Mouse (Mus musculus) heart, adult 2 months (tissue): ENCODE measurements around the gene Foxp1. TPM values are rescaled to one million over a fixed set of nuclear protein-coding genes. Genes with fewer than 3 reads are reported as not detected.

ENCODE experiments used
- DNase-seq, 2 experiments: peaks; one replicate each; pipeline ENCODE4 v3.0.0; 2021
- H3K27ac ChIP-seq: fragments of 200-600 bp; 2 replicates; pipeline ENCODE4 v1.8.1; 2022
- H3K27me3 ChIP-seq: fragments of 200-500 bp; 2 replicates; pipeline ENCODE4 v1.6.1; 2012; ENCODE audit warnings: mild to moderate bottlenecking, low read length, inconsistent platforms, mixed read lengths; ENCODE audit not compliant: control insufficient read depth, insufficient read depth
- H3K36me3 ChIP-seq: fragments of 200-500 bp; 2 replicates; pipeline ENCODE4 v1.6.1; 2012; ENCODE audit warnings: low read length, inconsistent platforms; ENCODE audit not compliant: control insufficient read depth, insufficient read depth
- H3K4me1 ChIP-seq: fragments of 200-500 bp; 2 replicates; pipeline ENCODE4 v1.6.1; 2011; ENCODE audit warnings: low read length; ENCODE audit not compliant: control insufficient read depth, insufficient read depth
- H3K4me3 ChIP-seq: fragments of 200-600 bp; 2 replicates; pipeline ENCODE4 v1.8.1; 2022
- H3K79me2 ChIP-seq: fragments of 200-500 bp; replicated peaks from 2 replicates; pipeline ENCODE4 v1.6.1; 2012; ENCODE audit warnings: mild to moderate bottlenecking, inconsistent platforms, low read length, moderate library complexity, mixed read lengths; ENCODE audit not compliant: control insufficient read depth, insufficient read depth
- H3K9ac ChIP-seq: fragments of 200-500 bp; 2 replicates; pipeline ENCODE4 v1.6.1; 2012; ENCODE audit warnings: low read depth, mild to moderate bottlenecking, control low read depth, inconsistent platforms, low read length, mixed read lengths
- CTCF ChIP-seq: fragments of 200-600 bp; IDR thresholded peaks from 2 replicates; pipeline ENCODE4 v1.8.1; 2022; ENCODE audit warnings: antibody characterized with exemption, mild to moderate bottlenecking, moderate library complexity
- EP300 ChIP-seq: fragments of 200-500 bp; IDR thresholded peaks from 2 replicates; pipeline ENCODE4 v1.6.1; 2011; ENCODE audit warnings: low read depth, low read length, control low read depth; ENCODE audit not compliant: insufficient read depth
- POLR2A ChIP-seq: fragments of 200-500 bp; IDR thresholded peaks from 2 replicates; pipeline ENCODE4 v1.6.1; 2011; ENCODE audit warnings: mild to moderate bottlenecking, low read depth, low read length, control low read depth; ENCODE audit not compliant: insufficient read depth
- WGBS: fragments of 180-500 bp; shearing (Covaris S2); methylation state at CpG from one replicate; pipeline ENCODE4 v1.1.7; 2018; 5-methylcytosine and 5-hydroxymethylcytosine counted together
- intact Hi-C: fragments of 180-260 bp; cut with DNase I; formaldehyde crosslinking; loops from one replicate; pipeline ENCODE4 v1.15.1; 2025
- polyA plus RNA-seq: library from polyadenylated mRNA; depleted of rRNA; stranded (reverse); fragments of >200 nt; gene quantifications from 2 replicates; pipeline ENCODE4 v1.2.3, GENCODE M21; 2012
- total RNA-seq, 2 experiments: library from RNA; stranded (reverse); gene quantifications; 2 replicates each; pipeline ENCODE4 v1.2.3; 2021

The Foxp1 gene
- total and polyA plus RNA-seq, 3 experiments, result 22.9 to 31.6 (median 26.4) TPM

DNA sequence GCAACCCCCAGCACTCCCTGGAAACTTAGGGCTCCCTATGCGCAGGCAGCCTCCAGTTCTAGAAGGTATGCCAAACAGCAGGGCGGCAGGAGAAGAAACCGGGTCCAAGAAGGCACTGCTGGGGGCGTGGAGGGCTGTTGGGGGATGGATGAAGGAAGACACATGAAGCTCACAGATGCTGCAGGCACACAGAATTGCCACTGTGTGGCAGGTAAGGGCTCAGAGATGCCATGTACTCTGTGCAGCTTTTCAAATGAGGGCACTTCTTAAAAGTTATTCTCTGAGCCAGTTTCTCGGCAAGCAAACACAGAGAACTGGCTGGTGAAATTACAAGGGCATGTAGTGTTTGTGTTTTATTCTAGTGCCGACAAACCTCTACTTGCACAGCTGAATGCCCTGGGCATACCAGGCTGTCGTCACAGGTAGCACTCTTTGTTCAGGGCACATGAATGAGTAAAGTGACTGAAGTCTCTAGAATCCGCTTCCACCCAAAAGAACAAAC lies 330.8 kb downstream of the Foxp1 start:
- intact Hi-C loops, result no loop called here
- H3K4me3 ChIP-seq, result no peak overlapping the region
- WGBS, result 86% methylated on average over 8 of the region's 8 CpGs
- H3K9ac ChIP-seq, result no peak overlapping the region
- no peaks in the 10 kb centered on the region; the same call in 1 of the 2 replicates for H3K4me1 ChIP-seq
- no peaks in the 10 kb centered on the region for H3K27me3 ChIP-seq
- no peak overlapping the region for H3K27ac ChIP-seq
- no peaks in the 10 kb centered on the region for H3K79me2 ChIP-seq
- H3K36me3 ChIP-seq, result no peaks in the 10 kb centered on the region
- no peak for TF ChIP-seq CTCF
- TF ChIP-seq POLR2A, result no peak
- TF ChIP-seq EP300, result no peak
- no peak for DNase-seq

GRCm38 (mm10) chr6:99191041-99191635 lies 331.4 kb downstream of the Foxp1 start:
- Histone ChIP-seq H3K36me3 (no peaks in the 10 kb centered on the region), H3K27me3 (no peaks in the 10 kb centered on the region), H3K4me1 (no peaks in the 10 kb centered on the region; the same call in 1 of the 2 replicates), H3K27ac (no peak overlapping the region), H3K4me3 (no peak overlapping the region), H3K79me2 (no peaks in the 10 kb centered on the region), H3K9ac (no peak overlapping the region)
- TF ChIP-seq EP300 (no peak), POLR2A (no peak), CTCF (no peak)
- 86% methylated on average over 12 of the region's 12 CpGs for WGBS
- intact Hi-C loops, result no loop called here
- no peak for DNase-seq

DNA sequence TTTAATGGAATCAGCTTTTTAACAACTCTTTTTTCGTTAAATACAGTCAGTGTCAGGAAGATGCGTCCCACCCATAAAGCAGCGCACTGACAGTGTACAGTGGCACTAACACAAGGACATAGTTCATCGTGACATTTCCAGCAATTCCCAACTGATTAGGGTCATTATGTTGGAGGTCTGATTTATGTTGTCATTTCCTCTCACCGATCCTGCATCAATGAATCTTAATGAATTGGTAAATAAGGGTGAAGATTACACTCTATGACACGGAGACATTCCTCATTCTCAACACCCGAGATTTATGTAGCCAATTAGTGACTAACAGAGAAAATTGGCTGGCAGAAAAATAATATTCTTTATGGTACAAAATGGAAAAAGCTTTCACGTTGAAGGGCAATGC lies 332.6 kb downstream of the Foxp1 start:
- Histone ChIP-seq H3K36me3 (no peaks in the 10 kb centered on the region), H3K79me2 (no peaks in the 10 kb centered on the region), H3K27me3 (no peaks in the 10 kb centered on the region), H3K9ac (no peak overlapping the region), H3K27ac (no peak overlapping the region), H3K4me1 (no peaks in the 10 kb centered on the region; the same call in 1 of the 2 replicates), H3K4me3 (no peak overlapping the region)
- WGBS, result 63% methylated on average over 8 of the region's 8 CpGs
- no peak for DNase-seq
- intact Hi-C loops, result no loop called here
- no peak for TF ChIP-seq POLR2A
- no peak for TF ChIP-seq EP300
- TF ChIP-seq CTCF, result no peak

- no peak overlapping the region for H3K27ac ChIP-seq
- H3K79me2 ChIP-seq, result no peaks in the 10 kb centered on the region
- no peaks in the 10 kb centered on the region for H3K36me3 ChIP-seq
- WGBS, result 56% methylated on average over 4 of the region's 4 CpGs
- H3K27me3 ChIP-seq, result no peaks in the 10 kb centered on the region
- TF ChIP-seq CTCF, result no peak
- no peak for TF ChIP-seq EP300
- no peak for TF ChIP-seq POLR2A
- H3K4me3 ChIP-seq, result no peak overlapping the region
- DNase-seq, result no peak
- intact Hi-C loops, result no loop called here
- no peak overlapping the region for H3K9ac ChIP-seq
- H3K4me1 ChIP-seq, result no peaks in the 10 kb centered on the region; the same call in 1 of the 2 replicates
These were observed 333.9 kb downstream of the Foxp1 start for GRCm38 (mm10) chr6:99188366-99189216.

GRCm38 (mm10) chr6:99187914-99188313 lies 334.6 kb downstream of the Foxp1 start:
- Histone ChIP-seq H3K36me3 (no peaks in the 10 kb centered on the region), H3K79me2 (no peaks in the 10 kb centered on the region), H3K4me3 (no peak overlapping the region), H3K4me1 (no peaks in the 10 kb centered on the region; the same call in 1 of the 2 replicates), H3K27me3 (no peaks in the 10 kb centered on the region), H3K27ac (no peak overlapping the region), H3K9ac (no peak overlapping the region)
- intact Hi-C loops, result no loop called here
- 71% methylated on average over 3 of the region's 3 CpGs for WGBS
- no peak for TF ChIP-seq EP300
- no peak for TF ChIP-seq CTCF
- no peak for TF ChIP-seq POLR2A
- no peak for DNase-seq

DNA sequence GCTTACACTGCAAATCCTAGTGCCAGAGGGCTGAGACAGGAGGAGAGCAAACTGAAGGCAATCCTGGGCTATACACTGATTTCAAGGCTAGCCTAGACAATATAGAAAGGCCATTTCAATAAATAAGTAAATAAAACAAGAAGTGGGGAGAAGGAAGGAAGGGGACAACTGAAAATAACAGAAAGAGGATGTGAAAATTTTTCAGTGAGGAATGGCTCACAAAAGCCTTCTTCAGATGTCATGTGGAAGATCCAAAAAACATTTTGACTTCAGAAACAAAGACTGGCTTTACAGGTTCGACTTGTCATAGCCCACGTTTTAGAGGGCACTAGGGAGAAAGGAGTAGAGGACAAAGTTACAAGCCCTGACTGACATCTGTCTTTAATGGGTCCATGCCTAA lies 335.1 kb downstream of the Foxp1 start:
- WGBS, result 84% methylated on average over 2 of the region's 2 CpGs
- Histone ChIP-seq H3K4me3 (no peak overlapping the region), H3K27ac (no peak overlapping the region), H3K36me3 (no peaks in the 10 kb centered on the region), H3K4me1 (no peaks in the 10 kb centered on the region; the same call in 1 of the 2 replicates), H3K9ac (no peak overlapping the region), H3K79me2 (no peaks in the 10 kb centered on the region), H3K27me3 (no peaks in the 10 kb centered on the region)
- intact Hi-C loops, result no loop called here
- TF ChIP-seq CTCF (no peak), POLR2A (no peak), EP300 (no peak)
- DNase-seq, result no peak
